Mouse (Mus musculus) A20 (cell line): ENCODE results near the gene Capn2.

Source experiments
- DNase-seq: peaks from one replicate; pipeline ENCODE4 v3.0.0-alpha.2; 2011; ENCODE audit warnings: low read depth, low spot score

Gene Capn2

DNA sequence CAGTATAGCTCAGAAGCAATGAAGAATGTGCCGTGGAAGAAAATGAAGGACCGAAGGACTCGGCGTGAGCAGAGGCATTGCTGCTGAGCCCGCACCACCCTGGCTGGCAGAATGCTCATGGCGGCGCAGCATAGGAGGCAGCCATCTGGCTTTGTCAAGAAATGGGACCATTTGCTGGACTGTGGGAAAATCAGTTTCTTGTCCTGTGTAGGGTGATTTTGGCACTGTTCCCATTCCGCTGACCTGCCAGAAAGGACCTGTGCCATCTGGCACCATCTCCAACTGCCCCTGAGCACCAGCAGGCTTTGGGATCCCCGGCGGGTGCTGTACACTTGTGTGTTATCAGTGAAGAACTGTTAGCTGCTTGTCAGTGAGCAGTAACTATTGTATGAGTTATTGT is 55.6 kb downstream of the Capn2 start:
- DNase-seq, result no peak

DNA sequence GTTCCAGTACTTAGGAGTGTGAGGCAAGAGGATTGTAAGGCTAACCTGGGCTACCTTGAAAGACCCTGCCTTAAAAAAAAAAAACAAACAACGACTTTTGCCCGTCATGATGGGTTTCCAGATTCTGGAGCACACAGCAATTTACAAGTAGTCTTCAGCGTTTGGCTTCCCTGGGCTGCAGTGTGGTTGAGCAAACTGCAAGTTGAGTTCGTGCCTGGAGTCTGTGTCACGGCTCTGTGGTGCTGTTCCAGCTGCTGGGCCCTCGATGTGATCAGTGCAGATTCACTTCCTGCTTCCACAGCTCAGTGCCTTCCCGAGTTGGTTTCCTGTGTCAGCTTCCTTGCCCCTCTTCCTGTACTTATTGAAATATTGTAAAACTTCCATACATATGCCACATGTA is 56.1 kb downstream of the Capn2 start:
- DNase-seq, result peak; percentile 71

DNA sequence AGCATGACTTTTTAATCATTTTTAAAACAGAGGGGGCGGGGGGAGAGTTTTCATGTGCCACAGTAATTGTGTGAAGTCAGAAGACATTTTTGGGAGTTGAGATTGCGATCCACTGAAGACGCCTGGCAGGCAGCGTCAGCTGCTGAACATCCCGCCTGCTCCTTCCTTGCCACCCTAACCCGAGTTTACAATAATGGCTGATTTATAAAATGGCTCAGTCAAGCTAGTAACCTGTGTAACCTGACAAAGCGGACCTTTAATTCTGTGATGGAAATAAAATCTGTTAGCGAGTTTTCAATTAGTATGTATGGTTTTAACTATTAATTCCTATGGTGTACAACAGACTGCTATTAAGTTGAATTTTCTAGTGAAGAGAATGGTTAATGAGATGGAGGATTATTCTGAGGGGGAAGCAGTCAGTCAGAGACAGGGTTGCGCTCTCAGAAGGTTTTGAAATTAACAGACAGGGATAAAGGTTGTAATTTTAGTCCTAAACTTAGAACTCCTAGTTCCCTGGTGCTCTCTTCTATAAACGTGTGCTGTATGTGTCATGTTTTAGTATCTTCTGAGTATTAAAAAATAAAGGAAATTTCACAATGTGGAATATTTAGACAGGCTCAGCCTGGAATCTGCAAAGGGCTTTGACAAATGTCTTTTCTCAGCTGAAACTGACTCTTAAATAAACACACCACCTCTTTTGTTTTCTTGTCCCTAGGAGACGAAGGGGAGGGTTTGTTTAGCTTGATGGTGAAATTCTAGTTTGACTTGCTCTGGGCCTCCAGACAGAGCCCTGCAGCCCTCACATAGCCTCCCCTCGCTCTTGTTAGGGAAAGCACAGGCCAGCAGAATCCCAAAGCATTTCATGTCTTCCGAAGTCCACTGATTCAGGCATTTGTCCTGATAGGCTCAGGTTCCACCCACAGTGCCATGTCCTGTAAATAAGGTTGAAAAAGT is 56.8 kb downstream of the Capn2 start:
- no peak for DNase-seq

DNA sequence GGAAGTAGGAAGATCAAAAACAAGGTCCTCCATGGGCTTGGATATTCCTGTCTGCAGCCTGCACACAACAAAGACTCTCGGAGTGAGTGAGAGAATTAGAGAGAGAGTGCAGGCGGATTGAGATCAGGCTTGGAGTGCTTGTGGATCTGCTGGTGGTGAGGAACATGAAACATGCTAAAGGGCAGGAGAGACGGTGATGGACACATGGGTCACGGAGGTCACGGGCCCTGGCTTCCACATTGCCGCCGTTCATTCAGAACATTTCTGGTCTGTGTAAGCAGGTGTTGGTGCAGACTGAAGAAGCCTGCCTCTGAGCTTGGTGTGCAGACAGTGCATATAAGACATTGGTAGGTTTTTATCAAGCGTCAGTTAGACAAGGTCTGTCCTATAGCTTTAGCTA is 58.0 kb downstream of the Capn2 start:
- no peak for DNase-seq

DNA sequence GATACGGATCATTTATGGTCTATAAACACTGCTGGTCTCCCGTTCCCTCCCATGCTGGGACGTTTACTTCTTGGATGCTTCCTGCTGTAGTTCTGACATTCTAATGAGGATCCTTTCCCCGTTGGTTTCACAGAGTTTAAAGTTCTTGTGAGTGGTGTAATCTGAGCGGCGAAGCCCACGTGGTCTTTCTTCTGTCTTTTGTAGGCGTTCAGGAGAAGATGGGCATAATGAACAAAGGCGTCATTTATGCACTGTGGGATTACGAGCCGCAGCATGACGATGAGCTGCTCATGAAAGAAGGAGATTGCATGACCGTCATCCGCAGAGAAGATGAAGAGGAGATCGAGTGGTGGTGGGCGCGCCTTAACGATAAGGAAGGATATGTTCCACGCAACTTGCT is 58.9 kb downstream of the Capn2 start:
- DNase-seq, result no peak

DNA sequence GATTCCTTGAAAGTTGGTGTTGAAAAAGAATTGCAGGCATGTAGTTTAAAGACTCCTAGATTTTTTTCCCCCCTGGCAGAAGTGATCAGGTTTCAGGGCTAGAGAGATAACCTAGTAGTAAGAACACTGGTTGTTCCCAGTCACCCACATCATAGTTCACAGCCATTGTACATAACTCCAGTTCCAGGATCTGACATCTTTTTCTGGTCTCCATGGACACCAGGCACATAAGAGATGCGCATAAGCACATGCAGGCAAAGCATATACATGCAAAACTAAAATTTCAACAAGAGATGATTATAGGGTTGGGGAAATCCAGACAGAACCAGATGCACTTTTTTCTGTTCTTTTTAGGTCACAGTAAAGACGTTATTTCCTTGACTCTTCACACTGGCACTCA is 62.3 kb downstream of the Capn2 start:
- DNase-seq, result no peak

DNA sequence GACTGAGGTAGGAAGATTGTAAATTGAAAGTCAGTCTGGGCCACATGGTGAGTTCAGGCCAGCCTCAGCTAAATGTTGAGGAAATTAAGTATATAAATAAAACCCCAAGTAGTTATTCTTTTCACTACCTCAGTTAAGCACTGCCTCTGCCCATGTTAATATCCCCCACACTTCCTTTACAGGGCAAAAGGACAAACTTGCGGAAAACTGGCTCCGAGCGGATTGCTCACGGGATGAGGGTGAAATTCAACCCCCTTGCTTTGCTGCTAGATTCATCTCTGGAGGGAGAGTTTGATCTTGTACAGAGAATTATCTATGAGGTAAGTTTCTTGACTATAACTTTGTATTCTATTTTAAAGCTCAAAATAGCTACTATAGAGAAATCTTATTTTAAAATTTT is 64.9 kb downstream of the Capn2 start:
- no peak for DNase-seq

DNA sequence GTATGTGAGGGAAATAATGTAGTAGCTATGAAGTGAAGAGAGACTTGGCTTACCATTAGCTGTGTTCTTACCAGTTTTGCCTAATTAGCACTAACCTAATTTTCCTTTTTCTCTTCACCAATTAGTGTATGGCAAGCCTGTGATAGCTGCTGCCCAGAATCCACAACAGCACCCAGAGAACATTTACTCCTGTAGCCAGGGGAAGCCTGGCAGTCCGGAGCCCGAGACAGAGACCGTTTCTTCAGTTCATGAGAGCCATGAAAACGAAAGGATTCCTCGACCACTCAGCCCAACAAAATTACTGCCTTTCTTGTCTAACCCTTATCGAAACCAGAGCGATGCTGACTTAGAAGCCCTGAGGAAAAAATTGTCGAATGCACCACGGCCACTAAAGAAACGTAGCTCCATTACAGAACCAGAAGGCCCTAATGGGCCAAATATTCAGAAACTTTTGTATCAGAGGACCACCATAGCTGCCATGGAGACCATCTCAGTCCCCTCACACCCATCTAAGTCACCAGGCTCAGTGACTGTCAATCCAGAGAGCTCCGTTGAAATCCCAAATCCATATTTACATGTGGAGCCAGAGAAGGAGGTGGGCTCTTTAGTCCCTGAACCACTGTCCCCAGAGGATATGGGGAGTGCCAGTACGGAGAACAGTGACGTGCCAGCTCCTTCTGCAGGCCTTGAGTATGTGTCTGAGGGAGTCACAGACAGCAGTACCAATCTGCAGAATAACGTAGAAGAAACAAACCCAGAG is 69.0 kb downstream of the Capn2 start:
- no peak for DNase-seq

DNA sequence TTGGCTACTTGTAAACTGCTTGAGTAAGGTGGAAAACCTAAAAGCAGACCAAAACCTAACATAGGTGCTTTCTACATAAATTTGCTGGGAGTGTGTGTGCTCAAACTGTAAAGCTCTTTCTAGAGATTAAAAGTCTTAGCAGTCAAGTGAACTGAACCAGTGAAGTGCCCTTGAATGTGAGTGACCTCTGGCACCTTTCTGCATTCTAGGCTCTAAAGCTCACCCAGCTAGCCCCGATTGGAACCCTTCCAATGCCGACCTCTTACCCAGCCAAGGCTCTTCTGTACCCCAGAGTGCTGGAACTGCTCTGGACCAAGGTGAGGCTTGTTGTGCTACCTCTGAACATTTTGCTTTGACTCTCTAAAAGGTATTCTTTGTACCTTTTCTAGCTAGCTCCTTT is 73.3 kb downstream of the Capn2 start:
- DNase-seq, result no peak

DNA sequence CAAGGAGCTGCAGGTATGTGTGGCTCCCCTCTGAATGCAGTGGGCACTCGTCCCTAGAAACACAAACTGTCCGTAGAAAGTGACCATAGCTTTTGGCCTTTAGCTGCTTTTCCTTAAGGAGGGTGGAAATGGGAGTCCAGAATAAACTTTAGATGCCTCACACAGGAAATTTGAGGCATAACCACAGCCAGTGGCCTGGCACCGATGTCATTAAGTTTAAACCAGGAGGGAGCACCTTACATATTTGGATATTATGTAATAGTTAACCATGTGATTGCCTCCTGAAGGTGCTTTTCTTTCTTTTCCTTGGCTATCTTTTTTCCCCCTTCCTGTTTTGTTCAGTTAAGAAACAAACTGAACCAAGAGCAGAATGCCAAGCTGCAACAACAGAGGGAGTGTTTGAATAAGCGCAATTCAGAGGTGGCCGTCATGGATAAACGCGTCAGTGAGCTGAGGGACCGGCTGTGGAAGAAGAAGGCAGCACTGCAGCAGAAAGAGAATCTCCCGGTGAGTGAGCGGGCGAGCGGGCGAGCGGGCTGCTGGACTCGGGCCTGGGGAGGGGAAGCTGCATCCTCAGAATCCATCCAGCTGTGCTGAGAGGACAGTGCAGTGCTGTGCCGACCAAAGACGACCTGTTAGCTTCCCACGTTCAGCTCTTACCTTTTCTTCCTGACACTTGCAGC is 75.5 kb downstream of the Capn2 start:
- no peak for DNase-seq

DNA sequence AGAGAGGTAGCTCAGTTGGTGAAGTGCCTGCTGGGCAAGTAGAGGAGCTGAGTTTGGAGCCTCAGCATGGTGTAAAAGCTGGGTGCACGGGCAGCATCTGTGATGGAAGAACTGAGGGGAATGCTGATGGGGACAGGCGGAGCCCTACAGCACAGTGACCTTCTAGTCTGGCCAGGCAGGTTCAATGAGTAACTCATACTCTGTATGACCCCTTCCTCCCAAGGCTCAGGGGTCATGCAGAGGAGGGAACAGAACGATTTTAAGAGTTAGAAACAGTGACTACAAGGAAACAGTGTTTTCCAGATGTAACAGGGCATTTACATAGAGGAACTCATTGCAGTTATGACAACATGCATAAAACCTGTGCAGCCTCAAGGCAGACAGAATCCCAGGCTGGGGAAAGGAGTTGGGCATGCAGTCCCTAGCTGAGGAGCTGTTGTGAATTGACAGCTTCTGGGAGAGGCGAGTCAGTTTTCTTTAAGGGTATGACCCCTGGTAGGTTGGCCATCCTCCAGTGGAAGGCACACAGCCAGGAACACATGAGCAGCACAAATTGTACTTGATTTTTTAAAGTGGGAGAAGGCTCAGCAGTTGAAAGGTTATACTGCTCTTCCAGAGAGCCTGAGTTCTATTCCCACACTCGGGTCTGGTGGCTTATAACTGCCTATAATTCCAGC is 77.7 kb downstream of the Capn2 start:
- DNase-seq, result no peak

DNA sequence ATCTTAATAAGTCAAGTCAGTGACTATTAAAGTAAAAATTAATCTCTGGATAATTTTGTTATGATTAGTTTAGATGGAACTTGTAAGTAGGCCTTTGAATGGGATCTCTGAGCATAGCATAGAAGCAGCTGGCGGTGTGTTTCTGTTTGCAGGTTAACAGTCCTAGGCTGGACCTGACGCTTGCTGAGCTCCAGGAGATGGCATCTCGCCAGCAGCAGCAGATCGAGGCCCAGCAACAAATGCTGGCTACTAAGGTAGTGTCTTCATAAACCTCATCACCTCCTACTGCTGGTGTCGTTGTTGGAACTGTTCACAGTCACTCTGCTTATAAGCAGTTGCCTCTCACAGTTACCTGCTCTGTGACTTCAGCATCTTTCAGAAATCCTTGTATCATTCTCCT is 80.7 kb downstream of the Capn2 start:
- no peak for DNase-seq

DNA sequence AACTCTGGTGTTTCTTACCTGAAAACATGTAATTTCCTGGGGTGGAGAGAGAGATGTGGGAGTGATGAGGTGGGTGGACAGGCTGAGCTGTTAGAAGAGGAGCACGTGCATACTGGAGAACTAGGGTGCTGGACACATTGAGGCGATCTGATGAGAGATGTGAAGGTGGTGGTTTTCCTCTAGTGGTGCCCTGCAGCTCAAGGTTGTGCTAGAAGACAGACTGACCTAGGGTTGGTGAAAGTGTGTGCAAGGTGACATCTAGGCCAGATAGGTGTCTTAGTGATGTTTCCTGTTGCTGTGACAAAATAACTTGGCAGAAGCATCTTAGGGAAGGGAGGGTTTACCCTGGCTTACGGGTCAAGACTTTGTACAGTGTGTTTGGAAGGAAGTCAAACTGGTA is 85.3 kb downstream of the Capn2 start:
- no peak for DNase-seq

DNA sequence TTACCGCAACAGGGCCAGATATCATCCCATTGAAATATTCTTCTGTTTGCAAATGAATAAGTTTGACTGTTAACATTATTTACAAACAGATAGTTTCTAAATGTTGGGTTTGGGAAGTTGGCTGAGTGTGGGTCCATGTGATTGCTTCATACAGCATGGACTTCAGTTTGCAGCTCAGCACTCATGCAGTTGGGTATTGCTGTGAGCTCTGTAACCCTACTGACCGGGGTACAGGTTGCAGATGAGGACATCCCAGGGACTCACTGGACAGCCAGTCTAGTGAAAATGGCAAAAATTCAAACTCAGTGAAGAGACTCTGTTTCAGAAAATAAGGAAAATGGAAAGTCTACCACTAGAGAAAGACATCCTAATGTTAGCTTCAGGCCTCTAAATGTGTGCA is 86.7 kb downstream of the Capn2 start:
- no peak for DNase-seq

DNA sequence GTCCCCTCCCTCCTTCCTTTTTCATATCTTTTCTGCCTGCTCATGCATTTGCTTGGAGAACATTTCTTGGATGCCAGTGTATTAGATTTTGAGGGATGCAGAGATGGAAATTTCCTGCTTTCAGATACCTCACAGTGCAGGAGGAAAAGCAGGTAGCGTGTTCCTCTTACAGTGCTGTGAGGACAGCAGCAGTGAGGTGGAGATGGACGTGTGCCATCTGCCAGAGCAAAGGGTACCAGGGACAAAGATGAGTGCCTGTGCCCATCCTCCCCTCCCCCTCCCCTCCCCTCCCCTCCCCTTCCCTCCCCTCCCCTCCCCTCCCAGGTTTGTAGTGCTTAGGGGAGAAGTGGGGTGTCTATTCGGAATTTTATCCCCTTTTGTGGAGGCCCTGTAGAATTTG is 87.6 kb downstream of the Capn2 start:
- no peak for DNase-seq

DNA sequence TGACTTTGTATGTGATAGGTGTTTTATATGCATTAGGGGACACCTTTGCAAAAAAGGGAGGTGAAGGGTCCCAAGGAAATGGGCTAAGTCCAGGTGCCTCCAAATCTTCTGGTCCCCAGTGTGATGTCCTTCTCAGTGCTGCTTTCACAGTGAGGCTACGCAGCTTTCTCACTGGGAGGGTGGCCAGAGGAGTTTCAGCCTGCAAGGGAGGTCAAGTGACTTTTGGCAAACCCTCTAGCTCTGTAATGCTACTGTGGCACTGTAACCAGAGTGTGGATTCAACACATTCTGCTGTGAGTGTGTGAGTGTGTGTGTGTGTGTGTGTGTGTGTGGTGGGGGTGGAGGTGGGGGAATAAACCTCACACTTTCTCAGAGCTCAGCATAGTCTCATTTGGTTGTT is 90.0 kb downstream of the Capn2 start:
- DNase-seq, result no peak

DNA sequence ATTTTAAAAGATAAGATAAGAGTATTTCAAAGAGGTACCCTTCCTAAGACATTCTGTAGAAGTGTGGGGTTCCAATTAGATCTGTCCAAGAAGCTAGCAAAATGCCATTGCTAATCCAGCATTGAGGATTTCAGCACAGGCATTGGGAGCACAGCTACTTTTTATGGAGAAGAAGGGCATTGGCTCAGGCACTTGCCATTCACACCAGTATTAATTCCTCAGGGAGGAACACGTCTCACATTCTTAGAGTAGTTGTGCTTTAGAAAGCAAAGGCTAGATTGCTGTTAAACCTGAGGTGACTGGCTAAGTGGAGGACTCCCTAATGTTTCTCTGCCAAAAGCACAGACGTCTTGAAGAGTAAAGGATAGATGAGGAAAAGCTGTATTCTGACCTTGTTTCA is 91.0 kb downstream of the Capn2 start:
- DNase-seq, result no peak

DNA sequence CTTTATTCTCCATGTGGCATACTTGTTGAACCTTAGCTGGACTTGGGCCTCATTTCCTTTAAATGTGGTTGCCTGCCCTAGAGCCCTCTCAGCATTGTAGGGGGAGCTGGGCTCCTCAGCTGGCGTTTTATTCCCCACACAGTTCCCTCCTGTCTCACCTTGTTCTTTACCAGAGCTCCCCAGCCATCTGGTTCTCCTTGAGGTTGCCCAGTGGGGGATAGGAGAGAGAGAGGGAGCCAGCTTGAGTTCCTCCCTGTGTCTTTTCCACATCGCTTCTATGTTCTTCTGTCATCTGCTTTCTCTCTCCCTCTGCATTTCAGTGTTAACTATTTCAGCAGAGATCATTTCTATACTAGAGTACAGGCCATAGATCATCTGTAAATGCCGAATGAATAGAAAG is 92.2 kb downstream of the Capn2 start:
- DNase-seq, result no peak

DNA sequence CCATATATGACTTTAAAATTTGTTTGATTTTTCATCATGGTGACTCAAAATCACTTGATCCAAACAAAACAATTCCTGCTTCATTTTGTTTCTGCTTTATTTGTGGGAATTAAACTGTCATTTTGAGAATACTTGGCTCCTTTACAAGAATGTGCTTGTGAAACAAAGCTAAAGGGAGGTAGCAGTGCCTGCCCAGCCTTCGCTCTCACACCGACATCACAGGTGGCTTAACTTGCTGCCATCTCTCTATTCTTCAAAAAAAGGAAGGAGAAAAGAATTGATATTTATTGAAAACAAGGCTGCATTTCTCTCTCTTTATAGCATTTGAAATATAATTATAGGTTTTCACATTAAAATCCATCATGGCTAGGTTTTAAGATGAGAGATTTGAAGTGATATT is 93.1 kb downstream of the Capn2 start:
- no peak for DNase-seq

DNA sequence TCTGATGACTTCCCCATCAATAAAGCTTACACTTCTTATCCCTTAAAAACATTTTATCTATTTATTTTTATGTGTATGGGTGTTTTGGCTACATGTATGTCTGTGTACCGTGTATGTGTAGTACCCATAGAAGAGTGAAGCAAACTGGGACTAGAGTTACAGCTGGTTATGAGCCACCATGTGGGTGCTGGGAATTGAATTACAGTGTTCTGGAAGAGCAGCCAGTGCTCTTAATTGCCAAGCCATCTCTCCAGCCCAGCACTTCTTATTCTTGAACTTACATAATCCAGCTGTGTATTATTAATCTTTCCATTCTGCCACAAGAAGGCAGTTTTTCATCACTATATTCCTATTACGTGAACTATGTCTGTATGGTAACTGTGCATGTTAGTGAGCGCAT is 97.9 kb downstream of the Capn2 start:
- no peak for DNase-seq
